17 mouse cellular contexts compared by ENCODE assay signal in the genomic region with DNA sequence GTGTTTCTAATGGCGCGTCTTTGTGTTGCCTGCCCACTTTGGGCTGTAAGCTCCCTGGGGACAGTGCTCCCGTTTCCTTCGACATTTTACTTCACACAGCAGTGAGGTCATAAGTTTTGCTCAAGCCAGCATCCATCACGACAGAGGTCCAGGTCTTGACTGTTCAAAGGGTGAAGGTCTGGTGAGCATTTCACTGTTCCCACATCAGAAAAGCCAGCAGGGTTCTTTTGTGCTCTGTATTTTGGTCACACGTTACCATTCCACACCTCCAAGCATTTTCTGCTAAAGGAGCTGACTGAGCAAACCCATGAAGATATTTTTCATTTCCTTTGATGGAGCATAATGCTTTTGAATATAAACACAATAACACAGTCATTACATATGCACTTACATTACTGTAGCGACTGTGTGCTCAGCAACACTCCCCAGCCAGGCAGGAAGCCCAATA. TPM values are rescaled to one million over a fixed set of nuclear protein-coding genes. Genes with fewer than 3 reads are reported as not detected.
DNase-seq lines count a peak whose midpoint lies in the region; ATAC-seq and TF ChIP-seq lines count a peak whose summit lies in the region.
"Had no signal": no experiment of that assay in that cellular context is flagged by ENCODE, and none has a peak within 500 bp of the region (broad histone marks: within the 10 kb centered on the region; RNA-seq: fewer than 3 reads in every experiment).

No protein-coding gene starts in this region.

- H3K4me1 ChIP-seq in hindbrain, embryonic 11.5 days (replicated peaks; ENCODE audit: control insufficient read depth, insufficient read depth, low read length) = no peaks in the 10 kb centered on the region
- H3K4me1 ChIP-seq in hindbrain, embryonic 10.5 days (replicated peaks) = peaks cover 16% of the 10 kb centered on the region
- H3K4me1 ChIP-seq in forebrain, embryonic 15.5 days = peaks cover 12% of the 10 kb centered on the region
- no peaks in the 10 kb centered on the region for H3K4me1 ChIP-seq in hindbrain, postnatal 0 days (ENCODE audit: insufficient read depth, low read length)
- H3K4me1 ChIP-seq in neural tube, embryonic 15.5 days = peaks cover 19% of the 10 kb centered on the region
- H3K4me1 ChIP-seq: intestine, embryonic 15.5 days; kidney, embryonic 15.5 days had no signal

- WGBS in hindbrain, embryonic 11.5 days = 49% methylated on average over 7 of the region's 7 CpGs
- WGBS in hindbrain, embryonic 10.5 days = 65% methylated on average over 7 of the region's 7 CpGs
- 33% methylated on average over 7 of the region's 7 CpGs for WGBS in forebrain, embryonic 15.5 days
- WGBS in hindbrain, postnatal 0 days = 30% methylated on average over 7 of the region's 7 CpGs
- 27% methylated on average over 7 of the region's 7 CpGs for WGBS in neural tube, embryonic 15.5 days

- H3K4me3 ChIP-seq in hindbrain, embryonic 11.5 days (ENCODE audit: low read depth, low read length) = no peak overlapping the region
- H3K4me3 ChIP-seq in hindbrain, embryonic 10.5 days = no peak overlapping the region
- H3K4me3 ChIP-seq in forebrain, embryonic 15.5 days = peak overlapping the region; percentile 33
- no peak overlapping the region for H3K4me3 ChIP-seq in hindbrain, postnatal 0 days (ENCODE audit: low read length)
- H3K4me3 ChIP-seq in neural tube, embryonic 15.5 days (replicated peaks) = 0 out of 2 replicates have a peak overlapping the region, but pooled peaks have one; percentile 37
- H3K4me3 ChIP-seq: heart, adult 2 months; intestine, embryonic 15.5 days had no signal

- H3K9me3 ChIP-seq in hindbrain, embryonic 11.5 days (ENCODE audit: control insufficient read depth, low read length) = no peaks in the 10 kb centered on the region
- H3K9me3 ChIP-seq in hindbrain, embryonic 10.5 days = no peaks in the 10 kb centered on the region
- no peaks in the 10 kb centered on the region for H3K9me3 ChIP-seq in forebrain, embryonic 15.5 days
- no peaks in the 10 kb centered on the region for H3K9me3 ChIP-seq in hindbrain, postnatal 0 days (ENCODE audit: low read length)
- H3K9me3 ChIP-seq in neural tube, embryonic 15.5 days (replicated peaks) = no peaks in the 10 kb centered on the region
- H3K9me3 ChIP-seq: embryonic facial prominence, embryonic 13.5 days; intestine, embryonic 15.5 days; kidney, embryonic 15.5 days had no signal

- H3K4me2 ChIP-seq in hindbrain, embryonic 11.5 days (replicated peaks; ENCODE audit: low read depth, low read length) = no peak overlapping the region
- H3K4me2 ChIP-seq in forebrain, embryonic 15.5 days (replicated peaks) = peak overlapping the region; percentile 46
- H3K4me2 ChIP-seq in hindbrain, postnatal 0 days (ENCODE audit: low read depth, low read length) = peak overlapping the region; percentile 57
- H3K4me2 ChIP-seq in neural tube, embryonic 15.5 days = peak overlapping the region; percentile 56

- no peak overlapping the region for H3K9ac ChIP-seq in hindbrain, embryonic 11.5 days (ENCODE audit: low read depth, low read length)
- H3K9ac ChIP-seq in forebrain, embryonic 15.5 days (replicated peaks) = no peak overlapping the region
- H3K9ac ChIP-seq in hindbrain, postnatal 0 days (replicated peaks; ENCODE audit: low read length) = peak overlapping the region; percentile 52; the same call in 1 of the 2 replicates
- no peak overlapping the region for H3K9ac ChIP-seq in neural tube, embryonic 15.5 days (replicated peaks)
- H3K9ac ChIP-seq: intestine, embryonic 15.5 days; kidney, embryonic 15.5 days had no signal

- H3K27ac ChIP-seq in hindbrain, embryonic 11.5 days (ENCODE audit: low read depth, low read length) = no peak overlapping the region
- no peak overlapping the region for H3K27ac ChIP-seq in hindbrain, embryonic 10.5 days
- H3K27ac ChIP-seq in forebrain, embryonic 15.5 days (replicated peaks) = peak overlapping the region; percentile 90
- peak overlapping the region; percentile 85 for H3K27ac ChIP-seq in hindbrain, postnatal 0 days
- H3K27ac ChIP-seq in neural tube, embryonic 15.5 days (replicated peaks) = peak overlapping the region; percentile 86
- H3K27ac ChIP-seq: embryonic facial prominence, embryonic 13.5 days; heart, adult 2 months; intestine, embryonic 15.5 days; kidney, embryonic 15.5 days had no signal

- ATAC-seq in hindbrain, embryonic 11.5 days (ENCODE audit: low FRiP score) = no peak
- ATAC-seq in forebrain, embryonic 15.5 days (replicated peaks) = peak; percentile 57
- peak; percentile 70 for ATAC-seq in hindbrain, postnatal 0 days
- ATAC-seq in neural tube, embryonic 15.5 days (ENCODE audit: low FRiP score) = peak; percentile 51; the same call in 1 of the 2 replicates
- ATAC-seq: intestine, embryonic 15.5 days had no signal

- DNase-seq in hindbrain, embryonic 11.5 days (ENCODE audit: low spot score) = peak; percentile 17
- DNase-seq in hindbrain, embryonic 10.5 days (ENCODE audit: low spot score) = no peak
- peak; percentile 48 for DNase-seq in hindbrain, postnatal 0 days (ENCODE audit: low spot score)
- DNase-seq in kidney, postnatal 25 days = no peak
- no peak for DNase-seq in testis, postnatal 14 days (ENCODE audit: low spot score)
- no peak for DNase-seq in ovary, postnatal 36 days (ENCODE audit: low spot score)
- DNase-seq: cerebellum, adult 9-11 months; heart, adult 2 months; heart, postnatal 10 days; lung, adult 2 months; lung, postnatal 4 days; thymus, adult 18-20 months had no signal

- no peaks in the 10 kb centered on the region for H3K27me3 ChIP-seq in hindbrain, embryonic 11.5 days (ENCODE audit: control insufficient read depth, insufficient read depth, low read length)
- H3K27me3 ChIP-seq in hindbrain, embryonic 10.5 days (ENCODE audit: insufficient read depth, poor library complexity, severe bottlenecking) = no peaks in the 10 kb centered on the region
- H3K27me3 ChIP-seq in forebrain, embryonic 15.5 days = no peaks in the 10 kb centered on the region
- no peaks in the 10 kb centered on the region for H3K27me3 ChIP-seq in hindbrain, postnatal 0 days (ENCODE audit: insufficient read depth, low read length)
- no peaks in the 10 kb centered on the region for H3K27me3 ChIP-seq in neural tube, embryonic 15.5 days (replicated peaks)
- H3K27me3 ChIP-seq: embryonic facial prominence, embryonic 13.5 days; intestine, embryonic 15.5 days; kidney, embryonic 15.5 days had no signal

- TF ChIP-seq CTCF in hindbrain, postnatal 0 days (IDR thresholded peaks at IDR 0.05; ENCODE audit: low read depth) = no peak

- H3K36me3 ChIP-seq in hindbrain, embryonic 11.5 days (ENCODE audit: control insufficient read depth, insufficient read depth, low read length) = no peaks in the 10 kb centered on the region
- H3K36me3 ChIP-seq in hindbrain, embryonic 10.5 days = no peaks in the 10 kb centered on the region
- no peaks in the 10 kb centered on the region for H3K36me3 ChIP-seq in forebrain, embryonic 15.5 days
- no peaks in the 10 kb centered on the region for H3K36me3 ChIP-seq in hindbrain, postnatal 0 days (ENCODE audit: insufficient read depth, low read length)
- H3K36me3 ChIP-seq in neural tube, embryonic 15.5 days = no peaks in the 10 kb centered on the region
- H3K36me3 ChIP-seq: embryonic facial prominence, embryonic 13.5 days; intestine, embryonic 15.5 days; kidney, embryonic 15.5 days had no signal

RNA-seq across cellular contexts. Expression of a gene that starts 52.8 kb away (rescaled TPM):
- polyA plus RNA-seq in hindbrain, embryonic 11.5 days (2014; fragmentation: Nextera tagmentation; extraction: Ambion mirVana) = 19.8 and 21.9 TPM in 2 replicates
- 17.5 and 19.7 TPM in 2 replicates for polyA plus RNA-seq in hindbrain, embryonic 10.5 days (2016; fragmentation: Nextera tagmentation; extraction: Ambion mirVana)
- 13.7 and 14.9 TPM in 2 replicates for polyA plus RNA-seq in forebrain, embryonic 15.5 days (2015; fragmentation: Nextera tagmentation; extraction: Ambion mirVana)
- 10.9 and 18.5 TPM in 2 replicates for total RNA-seq in hindbrain, postnatal 0 days (2014; rRNA removed)
- 7.9 and 9.2 TPM in 2 replicates for polyA plus RNA-seq in hindbrain, postnatal 0 days (2015; fragmentation: Nextera tagmentation; extraction: Ambion mirVana)
- 13.0 and 15.3 TPM in 2 replicates for polyA plus RNA-seq in neural tube, embryonic 15.5 days (2015; fragmentation: Nextera tagmentation; extraction: Ambion mirVana)

Comparison
In these comparisons a context has a peak if more than half of its experiments do, and no peak if none do; other contexts are left out.
1. DNase-seq: peak in hindbrain, embryonic 11.5 days (single experiment) and hindbrain, postnatal 0 days (single experiment); none in hindbrain, embryonic 10.5 days (single experiment), kidney, postnatal 25 days (0 of 2), testis, postnatal 14 days (single experiment) and ovary, postnatal 36 days (single experiment).
2. H3K27ac ChIP-seq: peak in forebrain, embryonic 15.5 days (single experiment), hindbrain, postnatal 0 days (single experiment) and neural tube, embryonic 15.5 days (single experiment); none in hindbrain, embryonic 11.5 days (single experiment) and hindbrain, embryonic 10.5 days (single experiment).
3. H3K4me3 ChIP-seq: peak in forebrain, embryonic 15.5 days (single experiment) and neural tube, embryonic 15.5 days (single experiment); none in hindbrain, embryonic 11.5 days (single experiment), hindbrain, embryonic 10.5 days (single experiment) and hindbrain, postnatal 0 days (single experiment).